Mouse (Mus musculus) stomach, postnatal 0 days (tissue): ENCODE data around the gene Chrna9.

ENCODE experiments used
- CTCF ChIP-seq: IDR thresholded peaks from 2 replicates; pipeline ENCODE4 v1.5.1; 2016; ENCODE audit warnings: antibody characterized with exemption, low read depth, mild to moderate bottlenecking, moderate library complexity
- EP300 ChIP-seq: optimal IDR thresholded peaks from 2 replicates; pipeline ENCODE3; 2016; ENCODE audit warnings: antibody characterized with exemption

- TF ChIP-seq CTCF (no peak), EP300 (no peak)
Measured at GRCm38 (mm10) chr5:65913126-65913525, 21.6 kb upstream of the Chrna9 start.
